Mouse (Mus musculus) cerebellum, adult 2 months (tissue): ENCODE measurements around the gene Btd. TPM values are rescaled to one million over a fixed set of nuclear protein-coding genes. Genes with fewer than 3 reads are reported as not detected.

Source experiments
- DNase-seq, 2 experiments: peaks; one replicate each; pipeline ENCODE4 v3.0.0; 2021
- H3K27ac ChIP-seq: fragments of 200-500 bp; 2 replicates; pipeline ENCODE4 v1.5.1; 2012; ENCODE audit warnings: low read length, control low read depth, inconsistent platforms; ENCODE audit not compliant: insufficient read depth
- H3K27me3 ChIP-seq: fragments of 200-500 bp; 2 replicates; pipeline ENCODE4 v1.6.1; 2012; ENCODE audit warnings: inconsistent platforms, mild to moderate bottlenecking, low read length, moderate library complexity; ENCODE audit not compliant: control insufficient read depth, insufficient read depth
- H3K4me1 ChIP-seq: fragments of 200-500 bp; 2 replicates; pipeline ENCODE4 v1.6.1; 2011; ENCODE audit warnings: low read length; ENCODE audit not compliant: control insufficient read depth, insufficient read depth
- H3K4me3 ChIP-seq: fragments of 200-500 bp; replicated peaks from 2 replicates; pipeline ENCODE3; 2011; ENCODE audit warnings: mild to moderate bottlenecking, low read depth, low read length, control low read depth; ENCODE audit not compliant: insufficient read depth
- CTCF ChIP-seq: fragments of 200-500 bp; IDR thresholded peaks from 2 replicates; pipeline ENCODE4 v1.5.1; 2011; ENCODE audit warnings: low read depth, mild to moderate bottlenecking, control low read depth, low read length, moderate library complexity, borderline replicate concordance; ENCODE audit not compliant: insufficient read depth
- POLR2A ChIP-seq: fragments of 200-500 bp; IDR thresholded peaks from 2 replicates; pipeline ENCODE4 v1.6.1; 2011; ENCODE audit warnings: low read length, control low read depth, borderline replicate concordance; ENCODE audit not compliant: insufficient read depth
- WGBS: fragments of 180-500 bp; shearing (Covaris S2); methylation state at CpG from one replicate; pipeline ENCODE4 v1.1.7; 2018; 5-methylcytosine and 5-hydroxymethylcytosine counted together
- polyA plus RNA-seq: library from polyadenylated mRNA; depleted of rRNA; stranded (reverse); fragments of >200 nt; gene quantifications from 2 replicates; pipeline ENCODE4 v1.2.3, GENCODE M21; 2012

Gene Btd
- polyA plus RNA-seq, 1 experiment = 19.9 TPM

DNA sequence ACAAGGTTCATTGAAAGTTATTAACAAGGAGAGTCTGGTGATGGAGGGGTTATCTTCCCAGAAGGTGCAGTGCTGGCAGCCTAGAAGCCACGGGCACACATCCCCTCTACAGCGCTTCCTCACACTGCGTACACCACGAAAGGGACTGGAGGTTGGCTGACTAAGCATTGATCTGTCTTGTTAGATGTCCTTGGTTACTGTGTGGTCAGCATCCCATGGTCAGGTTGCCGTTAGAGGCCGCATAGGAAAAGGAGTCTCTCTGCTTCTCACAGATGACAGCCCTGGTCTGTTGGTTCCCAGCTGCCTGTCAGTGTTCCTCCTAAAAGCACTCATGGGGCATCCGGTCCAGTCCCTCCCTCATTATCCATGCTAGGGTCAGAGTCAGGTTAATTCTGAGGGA is 10.4 kb downstream of the Btd start:
- DNase-seq = no peak
- Histone ChIP-seq H3K4me3 (no peak overlapping the region), H3K27ac (no peak overlapping the region), H3K27me3 (no peaks in the 10 kb centered on the region), H3K4me1 (no peaks in the 10 kb centered on the region)
- no peak for TF ChIP-seq POLR2A
- TF ChIP-seq CTCF = no peak
- WGBS = 92% methylated on average over 7 of the region's 7 CpGs

DNA sequence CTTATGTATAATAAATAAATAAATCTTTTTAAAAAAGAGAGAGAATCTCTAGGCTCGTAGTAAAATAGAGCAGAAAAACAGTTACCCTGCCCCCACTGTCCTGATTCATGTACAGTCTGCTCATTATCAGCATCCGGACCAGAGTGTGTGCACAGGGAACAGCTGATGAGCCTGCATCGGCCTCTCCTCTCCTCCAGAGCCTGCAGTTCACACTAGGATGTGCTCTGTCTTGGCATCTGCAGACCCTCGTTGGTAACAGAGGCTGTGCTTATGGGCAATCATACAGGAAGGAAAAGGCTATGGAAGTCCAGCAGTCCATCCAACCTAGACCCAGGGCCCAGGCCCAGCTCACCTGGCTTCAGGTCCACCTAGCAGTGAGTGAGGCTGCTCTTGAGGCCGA is 11.3 kb downstream of the Btd start:
- TF ChIP-seq POLR2A (no peak), CTCF (no peak)
- WGBS = 66% methylated on average over 5 of the region's 5 CpGs

DNA sequence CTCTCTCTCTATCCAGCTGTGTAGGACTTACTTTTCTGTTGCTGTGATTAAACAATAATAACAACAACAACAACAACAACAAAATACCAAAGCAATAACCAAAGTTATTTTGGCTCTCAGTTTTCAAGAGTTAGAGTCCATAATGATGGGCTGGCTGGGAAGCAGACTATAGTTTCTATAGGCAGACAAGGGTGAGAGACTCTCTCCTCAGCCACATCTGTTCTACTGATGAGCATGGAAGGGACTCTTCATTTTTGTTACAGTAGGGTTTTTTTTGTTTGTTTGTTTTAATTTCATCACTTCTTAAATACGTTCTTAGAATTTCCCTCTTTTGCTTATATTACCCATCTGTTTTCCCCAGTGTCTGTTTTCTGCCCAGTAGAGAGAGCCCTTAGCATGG is 11.8 kb downstream of the Btd start:
- no peaks in the 10 kb centered on the region for H3K4me1 ChIP-seq
- H3K27me3 ChIP-seq = no peaks in the 10 kb centered on the region
- DNase-seq = no peak
- H3K27ac ChIP-seq = no peak overlapping the region
- TF ChIP-seq POLR2A (no peak), CTCF (no peak)
- no peak overlapping the region for H3K4me3 ChIP-seq
- WGBS = 93% methylated on average over 1 of the region's 1 CpGs

More for the DNA sequence above, 11.3 kb downstream of the Btd start:
- no peak for DNase-seq
- Histone ChIP-seq H3K27ac (no peak overlapping the region), H3K4me1 (no peaks in the 10 kb centered on the region), H3K27me3 (no peaks in the 10 kb centered on the region), H3K4me3 (no peak overlapping the region)

DNA sequence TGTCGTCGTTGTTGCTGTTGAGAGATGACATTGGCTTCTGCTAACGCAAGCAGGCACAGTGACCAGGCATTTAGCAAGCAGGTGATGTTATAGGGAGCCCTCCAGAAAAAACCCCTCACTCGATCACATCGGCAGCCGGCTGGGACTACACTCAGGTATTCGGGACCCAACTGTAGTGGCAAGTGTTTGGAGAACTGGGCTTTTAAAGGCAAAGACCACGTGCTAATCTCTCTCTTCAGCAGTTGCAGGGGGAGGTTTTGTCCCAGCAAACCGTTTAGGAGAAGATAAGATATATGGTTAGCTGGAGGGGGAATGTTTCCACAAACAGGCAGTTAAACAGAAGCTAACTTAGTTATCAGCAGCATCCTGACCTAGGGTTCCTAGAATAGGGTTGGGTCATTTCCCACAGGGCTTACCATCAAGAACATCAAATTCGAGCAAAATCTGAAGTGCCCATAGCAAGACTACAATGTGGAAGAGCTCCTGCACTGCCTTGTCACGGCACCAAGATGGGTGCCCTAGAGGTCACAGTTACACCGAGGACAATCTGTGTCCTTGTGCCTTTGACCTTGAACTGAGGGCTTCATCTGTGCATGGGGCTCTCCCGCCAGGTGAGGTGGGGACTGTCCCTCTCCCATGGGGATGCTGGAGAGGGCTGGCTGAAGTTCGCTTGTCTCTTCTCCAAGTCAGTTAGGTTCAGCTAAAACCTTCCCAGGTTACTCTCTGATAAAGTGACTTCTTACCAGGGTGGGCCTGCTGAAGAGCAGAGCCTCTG is 12.5 kb downstream of the Btd start:
- H3K27me3 ChIP-seq = no peaks in the 10 kb centered on the region
- TF ChIP-seq CTCF (no peak), POLR2A (no peak)
- H3K4me1 ChIP-seq = no peaks in the 10 kb centered on the region
- no peak overlapping the region for H3K27ac ChIP-seq
- H3K4me3 ChIP-seq = no peak overlapping the region
- WGBS = 85% methylated on average over 14 of the region's 14 CpGs
- no peak for DNase-seq

DNA sequence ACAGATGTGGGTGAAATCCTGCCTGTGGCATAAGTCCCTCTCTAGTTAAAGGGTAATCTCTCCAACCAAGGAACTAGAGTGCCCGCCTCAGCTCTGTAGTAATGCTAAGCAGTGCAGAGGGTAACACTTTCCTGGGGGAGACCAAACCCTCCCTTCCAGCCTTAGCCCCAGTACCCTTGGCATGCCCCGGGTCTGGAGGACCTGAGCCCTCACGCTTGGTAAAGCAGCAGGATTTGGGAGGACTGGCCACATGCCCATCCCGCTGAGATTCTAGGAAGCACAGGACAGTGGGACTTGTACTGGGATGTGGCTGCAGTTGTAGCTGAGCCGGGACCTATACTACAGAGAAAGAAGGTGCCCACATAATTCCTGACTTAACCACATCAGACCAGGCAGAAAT is 14.0 kb downstream of the Btd start:
- Histone ChIP-seq H3K4me1 (no peaks in the 10 kb centered on the region), H3K27ac (no peak overlapping the region), H3K4me3 (no peak overlapping the region), H3K27me3 (no peaks in the 10 kb centered on the region)
- TF ChIP-seq CTCF (no peak), POLR2A (no peak)
- 45% methylated on average over 5 of the region's 5 CpGs for WGBS
- DNase-seq = no peak

DNA sequence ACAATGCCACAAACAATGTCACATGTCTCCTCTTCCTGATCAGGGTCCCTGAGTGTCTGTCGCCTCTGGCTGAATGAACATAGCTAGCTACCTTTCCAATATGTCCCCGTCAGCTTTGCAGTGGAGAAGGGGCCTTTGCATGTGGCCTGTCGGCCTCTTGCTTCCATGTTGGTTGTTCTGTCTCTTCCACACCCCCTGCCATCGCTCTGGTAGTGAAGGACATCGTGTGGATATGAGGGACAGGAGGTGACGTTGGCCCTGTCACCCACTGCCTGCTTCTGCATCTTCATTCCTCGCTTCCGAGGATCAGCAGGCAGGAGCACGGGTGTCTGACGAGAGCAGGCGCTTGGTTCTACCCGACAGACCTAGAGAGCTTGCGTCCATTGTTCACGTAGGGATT is 14.6 kb downstream of the Btd start:
- WGBS = 80% methylated on average over 14 of the region's 14 CpGs
- DNase-seq = no peak
- TF ChIP-seq POLR2A = no peak
- TF ChIP-seq CTCF = no peak

DNA sequence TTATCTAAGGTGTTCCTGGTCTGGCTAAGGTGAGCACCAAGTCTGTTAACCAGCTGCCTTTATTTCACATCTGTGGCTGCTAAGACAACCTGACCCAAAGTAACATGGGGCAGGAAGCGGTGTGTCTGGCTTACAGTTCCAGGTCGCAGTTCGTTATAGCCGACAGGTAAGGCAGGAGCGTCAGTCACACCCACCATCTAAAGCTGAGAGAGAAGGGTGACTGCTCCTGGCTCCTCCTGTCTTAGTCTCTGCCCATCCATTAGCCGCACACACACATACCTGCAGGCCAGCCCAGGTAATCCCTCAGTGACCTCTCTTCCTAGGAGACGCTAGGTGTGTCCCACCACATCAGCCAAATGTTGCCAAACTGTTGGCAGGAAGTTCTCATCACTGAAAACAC is 15.6 kb downstream of the Btd start:
- H3K4me1 ChIP-seq = no peaks in the 10 kb centered on the region
- 81% methylated on average over 7 of the region's 7 CpGs for WGBS
- H3K27ac ChIP-seq = no peak overlapping the region
- no peak for DNase-seq
- no peaks in the 10 kb centered on the region for H3K27me3 ChIP-seq
- no peak overlapping the region for H3K4me3 ChIP-seq
- no peak for TF ChIP-seq CTCF
- no peak for TF ChIP-seq POLR2A

More for the DNA sequence above, 14.6 kb downstream of the Btd start:
- Histone ChIP-seq H3K27me3 (no peaks in the 10 kb centered on the region), H3K27ac (no peak overlapping the region), H3K4me1 (no peaks in the 10 kb centered on the region), H3K4me3 (no peak overlapping the region)
